Mouse (Mus musculus): ENCODE results near the gene Itga6. TPM values are rescaled to one million over a fixed set of nuclear protein-coding genes. Genes with fewer than 3 reads are reported as not detected.

Itga6 gene
- polyA plus RNA-seq (2021): 118 TPM

- ChIA-PET POLR2A (no interaction called here), CTCF (no interaction called here)
- TF ChIP-seq CTCF (IDR thresholded peaks at IDR 0.05): no peak
- in situ Hi-C loops (cut with MboI; ENCODE audit: low pct_unique_long_range_greater_than_20kb): no loop called here
- DNase-seq (ENCODE audit: low read depth, low spot score) (no peak), ATAC-seq (no peak)
- no peaks in the 10 kb centered on the region for H3K27me3 ChIP-seq
Observed at GRCm38 (mm10) chr2:71745610-71746374, at the start of gene Itga6. TSS of gene Itga6 (plus strand) at chr2:71745616.

GRCm38 (mm10) chr2:71696776-71697175 lies 48.6 kb upstream of the Itga6 start:
- ATAC-seq: no peak
- in situ Hi-C loops (cut with MboI; ENCODE audit: low pct_unique_long_range_greater_than_20kb): no loop called here
- DNase-seq (ENCODE audit: low read depth, low spot score): no peak
- POLR2A ChIA-PET: no interaction called here
- CTCF ChIA-PET: interaction anchor here (1.2 kb wide), 1 partner anchor 12 kb away, joined by 3 read pairs; no protein-coding TSS in a partner anchor
- TF ChIP-seq CTCF (IDR thresholded peaks at IDR 0.05): no peak
- no peaks in the 10 kb centered on the region for H3K27me3 ChIP-seq

- no peaks in the 10 kb centered on the region for H3K27me3 ChIP-seq
- no peak for DNase-seq (ENCODE audit: low read depth, low spot score)
- no peak for TF ChIP-seq CTCF (IDR thresholded peaks at IDR 0.05)
- ChIA-PET POLR2A (interaction anchor here (0.6 kb wide), 2 partner anchors 21 to 46 kb away, joined by 3 read pairs; no protein-coding TSS in a partner anchor), CTCF (no interaction called here)
- ATAC-seq: no peak
- in situ Hi-C loops (cut with MboI; ENCODE audit: low pct_unique_long_range_greater_than_20kb): no loop called here
Observed at GRCm38 (mm10) chr2:71697408-71698336, 47.7 kb upstream of the Itga6 start.

GRCm38 (mm10) chr2:71698366-71698765 lies 47.0 kb upstream of the Itga6 start:
- ChIA-PET POLR2A (interaction anchor here (0.6 to 1.0 kb wide), 2 partner anchors 47 to 89 kb away, joined by 3 read pairs; no protein-coding TSS in a partner anchor), CTCF (no interaction called here)
- no peak for TF ChIP-seq CTCF (IDR thresholded peaks at IDR 0.05)
- no peak for DNase-seq (ENCODE audit: low read depth, low spot score)
- no peak for ATAC-seq
- no peaks in the 10 kb centered on the region for H3K27me3 ChIP-seq
- in situ Hi-C loops (cut with MboI; ENCODE audit: low pct_unique_long_range_greater_than_20kb): no loop called here

GRCm38 (mm10) chr2:71698942-71699341 lies 46.5 kb upstream of the Itga6 start:
- TF ChIP-seq CTCF (IDR thresholded peaks at IDR 0.05): no peak
- no peak for ATAC-seq
- CTCF ChIA-PET: no interaction called here
- H3K27me3 ChIP-seq: no peaks in the 10 kb centered on the region
- no peak for DNase-seq (ENCODE audit: low read depth, low spot score)
- POLR2A ChIA-PET: interaction anchor here (1.0 kb wide), 1 partner anchor 88 kb away, joined by 3 read pairs; no protein-coding TSS in a partner anchor
- in situ Hi-C loops (cut with MboI; ENCODE audit: low pct_unique_long_range_greater_than_20kb): no loop called here

- ChIA-PET CTCF (no interaction called here), POLR2A (no interaction called here)
- in situ Hi-C loops (cut with MboI; ENCODE audit: low pct_unique_long_range_greater_than_20kb): no loop called here
- DNase-seq (ENCODE audit: low read depth, low spot score) (no peak), ATAC-seq (no peak)
- no peaks in the 10 kb centered on the region for H3K27me3 ChIP-seq
- no peak for TF ChIP-seq CTCF (IDR thresholded peaks at IDR 0.05)
Observed at GRCm38 (mm10) chr2:71701341-71701740, 44.1 kb upstream of the Itga6 start.

GRCm38 (mm10) chr2:71704309-71704708 lies 41.1 kb upstream of the Itga6 start:
- in situ Hi-C loops (cut with MboI; ENCODE audit: low pct_unique_long_range_greater_than_20kb): no loop called here
- no peak for ATAC-seq
- POLR2A ChIA-PET: no interaction called here
- CTCF ChIA-PET: no interaction called here
- no peak for DNase-seq (ENCODE audit: low read depth, low spot score)
- TF ChIP-seq CTCF (IDR thresholded peaks at IDR 0.05): no peak
- H3K27me3 ChIP-seq: no peaks in the 10 kb centered on the region

GRCm38 (mm10) chr2:71708886-71709285 lies 36.5 kb upstream of the Itga6 start:
- ATAC-seq (no peak), DNase-seq (ENCODE audit: low read depth, low spot score) (no peak)
- in situ Hi-C loops (cut with MboI; ENCODE audit: low pct_unique_long_range_greater_than_20kb): no loop called here
- ChIA-PET CTCF (no interaction called here), POLR2A (no interaction called here)
- TF ChIP-seq CTCF (IDR thresholded peaks at IDR 0.05): no peak
- no peaks in the 10 kb centered on the region for H3K27me3 ChIP-seq

GRCm38 (mm10) chr2:71711640-71712039 lies 33.8 kb upstream of the Itga6 start:
- POLR2A ChIA-PET: no interaction called here
- no peak for TF ChIP-seq CTCF (IDR thresholded peaks at IDR 0.05)
- DNase-seq (ENCODE audit: low read depth, low spot score) (no peak), ATAC-seq (no peak)
- H3K27me3 ChIP-seq: no peaks in the 10 kb centered on the region
- in situ Hi-C loops (cut with MboI; ENCODE audit: low pct_unique_long_range_greater_than_20kb): no loop called here
- CTCF ChIA-PET: no interaction called here

GRCm38 (mm10) chr2:71714416-71714815 lies 31.0 kb upstream of the Itga6 start:
- ChIA-PET CTCF (no interaction called here), POLR2A (interaction anchor here (1.2 kb wide), 1 partner anchor 16 kb away, joined by 5 read pairs; no protein-coding TSS in a partner anchor)
- no peaks in the 10 kb centered on the region for H3K27me3 ChIP-seq
- ATAC-seq: no peak
- no peak for DNase-seq (ENCODE audit: low read depth, low spot score)
- in situ Hi-C loops (cut with MboI; ENCODE audit: low pct_unique_long_range_greater_than_20kb): no loop called here
- TF ChIP-seq CTCF (IDR thresholded peaks at IDR 0.05): no peak

- TF ChIP-seq CTCF (IDR thresholded peaks at IDR 0.05): no peak
- in situ Hi-C loops (cut with MboI; ENCODE audit: low pct_unique_long_range_greater_than_20kb): no loop called here
- H3K27me3 ChIP-seq: no peaks in the 10 kb centered on the region
- POLR2A ChIA-PET: interaction anchor here (1.0 kb wide), 1 partner anchor 10 kb away, joined by 3 read pairs; no protein-coding TSS in a partner anchor
- CTCF ChIA-PET: no interaction called here
- no peak for DNase-seq (ENCODE audit: low read depth, low spot score)
- ATAC-seq: no peak
Observed at GRCm38 (mm10) chr2:71719005-71719386, 26.4 kb upstream of the Itga6 start.
